Mouse (Mus musculus): Measurements from ENCODE around the gene Rap1a.
A peak's percentile ranks its signal among the peaks of the same experiment; 100 is the strongest.

Gene Rap1a

DNA sequence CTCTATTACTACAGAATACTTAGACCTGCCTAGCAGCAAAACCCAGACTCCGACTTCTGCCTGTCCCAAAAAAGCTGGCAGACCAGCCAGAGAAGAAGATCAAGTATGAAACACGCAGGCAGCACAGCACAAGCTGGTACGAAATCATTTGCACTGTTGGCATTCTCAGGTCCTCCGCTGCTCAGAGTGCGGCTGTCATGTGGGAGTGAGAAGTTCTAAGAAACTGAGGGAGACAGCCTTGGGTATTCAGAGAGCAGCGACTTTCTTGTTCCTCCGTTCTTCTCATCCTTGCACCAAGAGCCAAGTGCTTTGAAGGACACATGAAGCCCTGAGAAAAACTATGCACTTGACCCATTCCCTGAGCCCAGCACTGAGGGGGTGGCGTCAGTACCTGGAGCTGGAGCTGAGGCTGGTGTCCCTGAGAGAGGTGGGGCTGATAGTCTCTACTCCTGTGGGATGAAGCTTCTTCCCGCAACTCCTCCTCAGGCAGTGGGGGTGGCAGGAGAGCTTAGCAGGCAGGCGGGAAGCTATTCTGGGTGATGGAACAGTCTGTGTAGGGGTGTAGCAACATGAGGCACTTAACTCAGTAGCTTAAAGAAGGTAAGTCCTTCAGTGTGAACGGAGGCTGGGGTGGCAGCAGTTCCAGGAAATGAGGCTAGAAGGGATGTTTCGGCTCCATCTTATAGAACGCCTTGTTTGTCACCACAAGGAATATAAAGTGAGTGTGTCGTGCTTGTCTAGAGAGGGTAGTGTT, 107.6 kb downstream of the Rap1a start:
- DNase-seq (ENCODE audit: low spot score) = no peak

DNA sequence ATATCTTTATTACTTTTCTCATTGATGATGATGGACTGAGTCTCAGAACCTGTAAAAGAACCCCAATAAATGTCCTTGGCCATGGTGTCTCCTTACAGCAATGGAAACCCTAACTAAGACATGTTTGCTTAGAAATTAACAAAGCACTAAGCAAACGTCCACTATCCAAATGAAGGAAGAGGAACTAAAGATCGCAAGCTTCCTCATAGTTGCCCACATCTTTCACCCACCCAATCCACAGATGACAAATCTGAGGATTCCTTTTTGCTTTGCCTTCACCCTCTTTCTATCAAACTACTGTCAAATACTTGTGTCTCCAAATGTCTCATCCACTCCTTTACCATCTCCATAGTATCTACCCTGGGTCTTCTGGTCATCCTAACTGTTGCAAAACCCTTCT, 112.6 kb downstream of the Rap1a start:
- no peak for DNase-seq (ENCODE audit: low spot score)

DNA sequence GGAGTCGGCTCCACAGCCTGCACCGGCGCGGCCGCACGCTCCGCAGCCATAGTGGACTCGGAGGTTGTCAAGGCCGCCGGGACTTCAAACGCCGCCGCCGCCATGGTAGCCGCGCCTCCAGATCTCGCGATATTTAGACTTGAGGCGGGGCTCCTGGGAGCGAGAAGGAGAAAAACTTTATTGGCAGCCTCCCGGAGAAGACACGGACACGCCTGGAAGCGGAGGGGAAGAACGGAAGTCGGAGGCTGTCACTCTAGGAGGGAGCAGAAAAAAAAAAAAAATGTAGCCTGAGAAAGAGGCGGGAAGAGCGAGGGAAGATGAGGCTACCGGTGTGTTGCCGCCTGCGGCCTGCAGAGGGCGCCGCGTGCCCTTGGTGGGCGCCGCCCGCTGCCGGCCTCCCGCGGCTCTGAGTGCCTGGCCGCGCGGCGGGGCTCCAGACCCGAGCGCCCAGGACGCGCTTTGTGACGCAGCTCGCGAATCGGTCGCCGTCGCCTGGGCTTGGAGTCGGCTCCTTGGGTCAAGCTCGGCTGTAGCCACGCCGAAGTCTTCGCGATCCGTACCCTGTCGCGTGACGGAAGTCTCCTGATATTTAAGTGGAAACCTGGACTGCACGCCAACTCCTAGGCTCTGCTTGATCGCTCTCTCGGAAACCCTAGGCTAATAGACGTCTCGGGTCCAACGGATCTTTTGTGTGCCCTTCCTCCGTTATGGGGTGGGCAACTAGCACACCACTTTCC, 113.6 kb downstream of the Rap1a start, which contains the start of gene Ddx20:
Gene Ddx20, minus strand, starts transcription at position 251 of the 737 bp plus-strand sequence.
- peak; percentile 84 for DNase-seq (ENCODE audit: low spot score)

DNA sequence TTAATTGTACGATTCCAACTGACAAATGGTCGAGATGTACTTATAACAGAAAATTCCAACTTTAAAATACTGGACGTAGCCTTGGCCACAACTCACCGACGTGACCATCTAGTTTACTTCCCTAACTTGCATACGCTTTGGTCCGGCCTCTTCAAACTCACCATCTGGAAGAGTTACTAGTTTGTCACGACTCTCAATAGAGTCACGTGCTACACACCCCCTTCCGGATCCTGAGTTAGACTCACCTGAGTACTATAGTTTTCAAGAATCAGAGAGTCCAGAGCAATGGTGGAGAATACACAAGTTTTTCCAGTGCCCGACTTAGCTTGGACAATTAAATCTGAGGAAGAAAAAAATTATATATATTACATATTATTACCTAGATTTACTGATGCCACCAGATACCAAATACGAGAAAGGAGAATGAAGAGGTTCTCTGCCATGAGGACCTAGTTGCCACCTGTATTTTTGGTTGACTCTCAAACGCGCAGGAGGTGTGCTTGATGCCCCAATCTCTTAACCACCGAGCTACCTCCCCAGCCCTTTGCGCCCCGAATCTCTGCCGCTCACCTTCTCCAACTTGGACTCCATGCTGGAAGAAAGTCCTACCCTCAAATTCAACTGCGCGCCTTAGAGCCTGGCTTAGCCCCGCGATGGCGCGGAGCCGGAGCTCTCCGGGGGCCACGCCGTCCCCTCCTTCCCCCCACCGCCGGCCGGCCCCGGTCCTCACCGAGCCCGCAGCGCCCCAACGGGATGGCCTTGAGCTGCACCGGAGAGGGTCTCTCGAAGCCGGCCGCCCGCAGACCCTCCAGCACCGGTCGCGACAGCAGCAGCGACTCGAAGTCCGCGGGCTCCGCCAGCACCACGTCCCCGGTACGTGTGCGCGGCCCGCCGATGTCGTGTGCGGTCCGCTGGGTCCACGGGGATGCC, 114.5 kb downstream of the Rap1a start:
- DNase-seq (ENCODE audit: low spot score) = no peak

DNA sequence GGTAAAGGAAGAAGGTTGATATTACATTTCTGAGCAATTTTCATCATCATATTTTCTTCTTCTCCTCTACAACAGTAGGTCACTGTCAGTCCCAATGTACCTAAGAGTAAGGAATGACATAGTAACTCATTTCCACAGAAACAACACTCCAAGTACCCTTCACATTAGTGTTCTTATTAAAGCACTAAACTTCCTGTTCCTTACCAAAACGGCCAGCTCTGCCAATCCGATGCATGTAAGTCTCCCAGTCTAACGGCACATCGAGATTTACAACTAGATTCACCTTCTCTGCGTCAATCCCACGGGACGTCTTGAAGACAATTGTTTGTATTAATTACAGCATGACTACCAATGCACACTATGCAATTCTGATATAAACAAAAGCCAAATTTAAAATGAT, 120.8 kb downstream of the Rap1a start:
- no peak for DNase-seq (ENCODE audit: low spot score)

All from layer of hippocampus, adult 9-10 months (tissue).